Mouse (Mus musculus) adrenal gland, adult 8-10 months (tissue): ENCODE results near the gene Pkn1. TPM values are rescaled to one million over a fixed set of nuclear protein-coding genes. Genes with fewer than 3 reads are reported as not detected.

Source experiments
- microRNA-seq, 2 experiments: library from miRNA; unstranded; fragments of <30 nt; microRNA quantifications; one replicate each; pipeline ENCODE4 v1.2.0; 2022
- total RNA-seq, 4 experiments: library from RNA; stranded (reverse); gene quantifications; 2 replicates each; pipeline ENCODE4 v1.2.4; 2022

Gene Pkn1
- total RNA-seq, 4 experiments from 2014 or later, result 108 to 141 (median 123) TPM

Small RNA genes within 50 kb of the gene (microRNA-seq; reads per million reads assigned to microRNA genes)
- gene Mir1668, result 0 reads per million in 2 experiments

Other genes with a start within 250 kb of the Pkn1 start
- 10 to 100 TPM; 64.7 to 84.2 (median 75.1) TPM for gene Scoc, start 240.8 kb downstream of the Pkn1 start, total RNA-seq
- not detected for gene Olfr370, start 163.4 kb downstream of the Pkn1 start, total RNA-seq
- 100 to 1,000 TPM; 160 to 240 (median 171) TPM for gene Ndufb7, start 132.5 kb downstream of the Pkn1 start, total RNA-seq
- gene Tecr, start 91.2 kb downstream of the Pkn1 start, total RNA-seq, result 100 to 1,000 TPM; 432 to 499 (median 449) TPM
- 10 to 100 TPM; 25.6 to 40.4 (median 25.8) TPM for gene Dnajb1, start 91.0 kb downstream of the Pkn1 start, total RNA-seq
- gene Gipc1, start 46.5 kb downstream of the Pkn1 start, total RNA-seq, result 10 to 100 TPM; 35.1 to 48.0 (median 40.1) TPM
- 1 to 10 TPM in 2 of 4 experiments, under 1 TPM in 2; 0.77 to 1.4 (median 1.1) TPM for gene Ptger1, start 32.5 kb downstream of the Pkn1 start, total RNA-seq
- gene Ddx39, start 16.0 kb upstream of the Pkn1 start, total RNA-seq, result 10 to 100 TPM; 15.4 to 28.6 (median 20.7) TPM
- gene Adgre5, start 42.1 kb upstream of the Pkn1 start, total RNA-seq, result 10 to 100 TPM; 21.8 to 45.5 (median 35.2) TPM
- gene Adgrl1, start 200.9 kb upstream of the Pkn1 start, total RNA-seq, result 100 to 1,000 TPM in 3 of 4 experiments, 10 to 100 TPM in 1; 90.5 to 113 (median 105) TPM